Mouse (Mus musculus): ENCODE results near the gene Wscd2. TPM values are rescaled to one million over a fixed set of nuclear protein-coding genes. Genes with fewer than 3 reads are reported as not detected.

Gene Wscd2
- polyA plus RNA-seq, 1 experiment from 2014 or later, result 6.2 TPM

GRCm38 (mm10) chr5:113490467-113491260 lies 531 bp downstream of the Wscd2 start:
- H3K27ac ChIP-seq (ENCODE audit: low read length), result peak overlapping the region; percentile 37
- H3K4me3 ChIP-seq (replicated peaks; ENCODE audit: low read length), result peak overlapping the region; percentile 49
- H3K4me1 ChIP-seq (ENCODE audit: control insufficient read depth, insufficient read depth, low read length), result 0 out of 2 replicates have a peak, but pooled peaks cover 7% of the 10 kb centered on the region
- no peaks in the 10 kb centered on the region for H3K9me3 ChIP-seq (replicated peaks; ENCODE audit: control insufficient read depth, low read length)
- H3K4me2 ChIP-seq (ENCODE audit: low read depth, low read length), result peak overlapping the region; percentile 53
- no peaks in the 10 kb centered on the region for H3K36me3 ChIP-seq (ENCODE audit: control insufficient read depth, insufficient read depth, low read length)
- under 1% methylated on average over 62 of the region's 63 CpGs for WGBS
- H3K27me3 ChIP-seq (ENCODE audit: control insufficient read depth, insufficient read depth, low read length), result peaks cover 26% of the 10 kb centered on the region
- H3K9ac ChIP-seq (ENCODE audit: low read length), result peak overlapping the region; percentile 80
- ATAC-seq (ENCODE audit: insufficient read depth, low FRiP score), result peak; percentile 85

DNA sequence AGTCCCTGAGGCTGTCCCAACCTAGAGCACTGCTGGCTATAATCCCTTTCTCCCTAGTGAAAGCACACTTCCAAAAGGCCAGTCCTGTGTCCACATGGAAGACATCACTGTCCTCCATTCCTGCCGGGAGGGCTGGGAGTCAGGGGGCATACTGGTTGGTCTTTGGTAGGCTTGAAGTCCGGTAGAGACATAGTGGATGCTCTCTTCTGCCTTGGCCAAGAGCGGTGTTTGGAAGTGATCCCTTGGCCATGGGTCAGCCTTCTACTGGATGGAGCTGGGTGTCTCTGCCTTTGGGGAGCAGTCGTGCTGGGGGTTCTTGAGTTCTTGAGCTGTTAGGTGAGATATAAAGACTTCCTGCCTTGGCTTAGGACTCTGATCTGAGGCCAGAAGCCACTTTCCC lies 1.4 kb downstream of the Wscd2 start:
- 60% methylated on average over 4 of the region's 4 CpGs for WGBS

GRCm38 (mm10) chr5:113491988-113492387 lies 1.9 kb downstream of the Wscd2 start:
- ATAC-seq (ENCODE audit: insufficient read depth, low FRiP score), result no peak
- H3K9me3 ChIP-seq (replicated peaks; ENCODE audit: control insufficient read depth, low read length), result no peaks in the 10 kb centered on the region
- no peaks in the 10 kb centered on the region for H3K36me3 ChIP-seq (ENCODE audit: control insufficient read depth, insufficient read depth, low read length)
- H3K4me1 ChIP-seq (ENCODE audit: control insufficient read depth, insufficient read depth, low read length), result 0 out of 2 replicates have a peak, but pooled peaks cover 7% of the 10 kb centered on the region
- H3K27ac ChIP-seq (ENCODE audit: low read length), result no peak overlapping the region
- H3K9ac ChIP-seq (ENCODE audit: low read length), result no peak overlapping the region
- H3K4me2 ChIP-seq (ENCODE audit: low read depth, low read length), result peak overlapping the region; percentile 53
- H3K27me3 ChIP-seq (ENCODE audit: control insufficient read depth, insufficient read depth, low read length), result peaks cover 26% of the 10 kb centered on the region
- 80% methylated on average over 3 of the region's 3 CpGs for WGBS
- peak overlapping the region; percentile 49 for H3K4me3 ChIP-seq (replicated peaks; ENCODE audit: low read length)

More for the DNA sequence above, 1.4 kb downstream of the Wscd2 start:
- H3K9me3 ChIP-seq (replicated peaks; ENCODE audit: control insufficient read depth, low read length), result no peaks in the 10 kb centered on the region
- 0 out of 2 replicates have a peak, but pooled peaks cover 7% of the 10 kb centered on the region for H3K4me1 ChIP-seq (ENCODE audit: control insufficient read depth, insufficient read depth, low read length)
- H3K4me2 ChIP-seq (ENCODE audit: low read depth, low read length), result peak overlapping the region; percentile 53
- peaks cover 26% of the 10 kb centered on the region for H3K27me3 ChIP-seq (ENCODE audit: control insufficient read depth, insufficient read depth, low read length)
- H3K9ac ChIP-seq (ENCODE audit: low read length), result peak overlapping the region; percentile 80
- H3K27ac ChIP-seq (ENCODE audit: low read length), result 0 out of 2 replicates have a peak overlapping the region, but pooled peaks have one; percentile 37
- no peak for ATAC-seq (ENCODE audit: insufficient read depth, low FRiP score)
- H3K4me3 ChIP-seq (replicated peaks; ENCODE audit: low read length), result peak overlapping the region; percentile 49
- H3K36me3 ChIP-seq (ENCODE audit: control insufficient read depth, insufficient read depth, low read length), result no peaks in the 10 kb centered on the region

GRCm38 (mm10) chr5:113492417-113493035 lies 2.4 kb downstream of the Wscd2 start:
- Histone ChIP-seq H3K36me3 (ENCODE audit: control insufficient read depth, insufficient read depth, low read length) (no peaks in the 10 kb centered on the region), H3K9me3 (replicated peaks; ENCODE audit: control insufficient read depth, low read length) (no peaks in the 10 kb centered on the region), H3K9ac (ENCODE audit: low read length) (no peak overlapping the region), H3K4me3 (replicated peaks; ENCODE audit: low read length) (0 out of 2 replicates have a peak overlapping the region, but pooled peaks have one; percentile 5), H3K27me3 (ENCODE audit: control insufficient read depth, insufficient read depth, low read length) (peaks cover 26% of the 10 kb centered on the region), H3K4me1 (ENCODE audit: control insufficient read depth, insufficient read depth, low read length) (0 out of 2 replicates have a peak, but pooled peaks cover 7% of the 10 kb centered on the region), H3K4me2 (ENCODE audit: low read depth, low read length) (peak overlapping the region; percentile 28; the same call in 1 of the 2 replicates), H3K27ac (ENCODE audit: low read length) (no peak overlapping the region)
- ATAC-seq (ENCODE audit: insufficient read depth, low FRiP score), result no peak
- WGBS, result 24% methylated on average over 7 of the region's 7 CpGs

DNA sequence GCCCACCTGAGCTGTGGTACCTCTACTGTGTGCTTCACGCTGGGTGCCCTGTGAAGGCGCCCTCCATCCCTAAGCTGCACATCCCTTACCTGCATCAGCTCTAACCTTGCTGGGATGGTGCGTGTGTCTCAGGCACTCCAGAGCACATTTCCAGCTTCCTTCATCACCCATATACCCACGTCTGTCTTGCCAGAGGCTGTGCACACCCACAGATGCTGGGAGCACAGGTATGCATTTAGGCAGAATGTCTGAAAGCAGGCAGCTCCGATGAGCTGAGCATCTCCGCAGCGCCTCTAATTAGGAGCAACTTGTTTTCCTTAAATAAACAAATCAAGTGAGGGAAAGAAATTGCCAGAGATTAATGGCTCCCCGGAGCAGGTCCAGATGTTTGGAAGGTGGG lies 3.9 kb downstream of the Wscd2 start:
- Histone ChIP-seq H3K4me1 (ENCODE audit: control insufficient read depth, insufficient read depth, low read length) (0 out of 2 replicates have a peak, but pooled peaks cover 7% of the 10 kb centered on the region), H3K27me3 (ENCODE audit: control insufficient read depth, insufficient read depth, low read length) (peaks cover 24% of the 10 kb centered on the region), H3K4me2 (ENCODE audit: low read depth, low read length) (no peak overlapping the region), H3K36me3 (ENCODE audit: control insufficient read depth, insufficient read depth, low read length) (no peaks in the 10 kb centered on the region), H3K4me3 (replicated peaks; ENCODE audit: low read length) (no peak overlapping the region), H3K9ac (ENCODE audit: low read length) (no peak overlapping the region), H3K27ac (ENCODE audit: low read length) (no peak overlapping the region), H3K9me3 (replicated peaks; ENCODE audit: control insufficient read depth, low read length) (no peaks in the 10 kb centered on the region)
- ATAC-seq (ENCODE audit: insufficient read depth, low FRiP score), result no peak
- 54% methylated on average over 8 of the region's 8 CpGs for WGBS

DNA sequence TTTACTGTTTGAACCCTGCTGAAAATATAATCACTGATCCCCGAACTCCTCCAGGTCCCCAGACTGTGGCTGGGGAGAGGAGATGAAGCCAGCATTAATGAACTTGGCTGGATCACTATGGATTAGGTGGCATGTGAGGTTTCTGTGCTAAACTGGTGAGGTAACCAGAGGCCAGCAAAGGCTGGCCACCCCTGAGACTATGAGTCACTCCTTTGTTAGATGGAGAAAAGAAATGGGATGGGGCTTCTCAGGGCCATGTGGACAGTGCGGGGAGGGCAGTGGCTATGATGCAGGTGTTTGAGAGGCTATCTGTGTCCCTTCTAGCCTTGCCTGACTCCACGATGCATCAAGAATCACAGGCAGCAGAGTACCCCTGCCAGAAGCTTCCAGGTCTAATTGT lies 6.8 kb downstream of the Wscd2 start:
- H3K27ac ChIP-seq (ENCODE audit: low read length), result no peak overlapping the region
- H3K9ac ChIP-seq (ENCODE audit: low read length), result no peak overlapping the region
- WGBS, result 61% methylated on average over 3 of the region's 3 CpGs

DNA sequence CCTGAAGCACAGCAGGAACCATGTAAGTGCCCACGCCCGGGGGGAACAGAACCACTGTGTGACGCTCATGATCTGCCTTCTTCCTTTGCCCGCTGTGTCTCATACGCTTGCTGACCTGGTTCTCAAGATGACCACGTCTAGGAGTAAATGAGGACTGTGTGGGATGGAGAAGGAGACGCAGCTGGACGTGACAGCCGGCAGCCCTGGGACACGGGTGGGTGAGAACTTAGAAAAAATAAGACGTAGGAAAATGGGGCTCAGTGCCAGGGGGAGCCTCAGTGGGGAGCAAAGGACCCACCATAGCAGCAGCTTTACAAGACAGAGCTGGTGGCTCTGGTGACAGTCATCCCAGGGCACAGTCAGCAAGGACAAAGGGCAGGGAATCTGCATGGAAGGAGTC lies 9.3 kb downstream of the Wscd2 start:
- WGBS, result 82% methylated on average over 11 of the region's 11 CpGs
- H3K4me3 ChIP-seq (replicated peaks; ENCODE audit: low read length), result no peak overlapping the region
- no peak for ATAC-seq (ENCODE audit: insufficient read depth, low FRiP score)

More for the DNA sequence above, 6.8 kb downstream of the Wscd2 start:
- ATAC-seq (ENCODE audit: insufficient read depth, low FRiP score), result no peak
- Histone ChIP-seq H3K9me3 (replicated peaks; ENCODE audit: control insufficient read depth, low read length) (no peaks in the 10 kb centered on the region), H3K4me3 (replicated peaks; ENCODE audit: low read length) (no peak overlapping the region), H3K4me2 (ENCODE audit: low read depth, low read length) (no peak overlapping the region), H3K4me1 (ENCODE audit: control insufficient read depth, insufficient read depth, low read length) (no peaks in the 10 kb centered on the region), H3K36me3 (ENCODE audit: control insufficient read depth, insufficient read depth, low read length) (no peaks in the 10 kb centered on the region), H3K27me3 (ENCODE audit: control insufficient read depth, insufficient read depth, low read length) (0 out of 2 replicates have a peak, but pooled peaks cover 4% of the 10 kb centered on the region)

GRCm38 (mm10) chr5:113503276-113503675 lies 13.1 kb downstream of the Wscd2 start:
- Histone ChIP-seq H3K27me3 (ENCODE audit: control insufficient read depth, insufficient read depth, low read length) (no peaks in the 10 kb centered on the region), H3K36me3 (ENCODE audit: control insufficient read depth, insufficient read depth, low read length) (no peaks in the 10 kb centered on the region), H3K4me3 (replicated peaks; ENCODE audit: low read length) (no peak overlapping the region), H3K4me2 (ENCODE audit: low read depth, low read length) (no peak overlapping the region), H3K9ac (ENCODE audit: low read length) (no peak overlapping the region), H3K9me3 (replicated peaks; ENCODE audit: control insufficient read depth, low read length) (no peaks in the 10 kb centered on the region), H3K4me1 (ENCODE audit: control insufficient read depth, insufficient read depth, low read length) (no peaks in the 10 kb centered on the region), H3K27ac (ENCODE audit: low read length) (no peak overlapping the region)
- WGBS, result 22% methylated on average over 10 of the region's 10 CpGs
- ATAC-seq (ENCODE audit: insufficient read depth, low FRiP score), result no peak

More for the DNA sequence above, 9.3 kb downstream of the Wscd2 start:
- no peak overlapping the region for H3K4me2 ChIP-seq (ENCODE audit: low read depth, low read length)
- no peaks in the 10 kb centered on the region for H3K4me1 ChIP-seq (ENCODE audit: control insufficient read depth, insufficient read depth, low read length)
- no peak overlapping the region for H3K27ac ChIP-seq (ENCODE audit: low read length)
- H3K9ac ChIP-seq (ENCODE audit: low read length), result no peak overlapping the region
- no peaks in the 10 kb centered on the region for H3K9me3 ChIP-seq (replicated peaks; ENCODE audit: control insufficient read depth, low read length)
- no peaks in the 10 kb centered on the region for H3K36me3 ChIP-seq (ENCODE audit: control insufficient read depth, insufficient read depth, low read length)
- no peaks in the 10 kb centered on the region for H3K27me3 ChIP-seq (ENCODE audit: control insufficient read depth, insufficient read depth, low read length)

- H3K27ac ChIP-seq (ENCODE audit: low read length), result no peak overlapping the region
- no peak overlapping the region for H3K9ac ChIP-seq (ENCODE audit: low read length)
- H3K4me1 ChIP-seq (ENCODE audit: control insufficient read depth, insufficient read depth, low read length), result no peaks in the 10 kb centered on the region
- H3K4me3 ChIP-seq (replicated peaks; ENCODE audit: low read length), result no peak overlapping the region
- no peak for ATAC-seq (ENCODE audit: insufficient read depth, low FRiP score)
- 28% methylated on average over 4 of the region's 4 CpGs for WGBS
- no peaks in the 10 kb centered on the region for H3K27me3 ChIP-seq (ENCODE audit: control insufficient read depth, insufficient read depth, low read length)
- H3K9me3 ChIP-seq (replicated peaks; ENCODE audit: control insufficient read depth, low read length), result no peaks in the 10 kb centered on the region
- no peaks in the 10 kb centered on the region for H3K36me3 ChIP-seq (ENCODE audit: control insufficient read depth, insufficient read depth, low read length)
- no peak overlapping the region for H3K4me2 ChIP-seq (ENCODE audit: low read depth, low read length)
These were observed 14.5 kb downstream of the Wscd2 start for GRCm38 (mm10) chr5:113504654-113505053.

Data from stomach, embryonic 16.5 days (tissue).